Mouse (Mus musculus): ENCODE results near the gene Nemp2.

DNA sequence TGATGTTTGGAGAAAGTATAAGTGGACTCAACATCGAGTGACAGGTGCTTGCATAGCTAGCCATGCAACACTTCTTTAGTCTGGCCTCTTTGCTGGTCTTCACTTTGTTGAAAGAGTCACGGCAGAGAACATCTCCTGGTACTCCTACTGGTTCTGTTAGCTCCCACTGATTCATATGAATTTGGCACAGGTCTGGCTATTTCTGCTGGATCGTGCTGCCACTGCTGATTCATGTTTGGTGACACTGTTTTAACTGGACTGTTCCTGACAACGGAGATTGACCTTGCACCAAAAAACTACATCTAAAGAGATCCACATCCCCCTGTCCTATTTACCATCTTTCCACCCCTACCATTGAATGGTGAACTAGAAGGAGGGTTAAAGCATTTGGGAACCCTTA, 22.0 kb upstream of the Nemp2 start:
- TF ChIP-seq POLR2A (IDR thresholded peaks at IDR 0.05; ENCODE audit: low read depth, low read length) (no peak), CTCF (IDR thresholded peaks at IDR 0.05; ENCODE audit: extremely low read depth, insufficient read length, insufficient replicate concordance, low read depth, low read length) (no peak)

Measured in small intestine, adult 2 months (tissue).